In the genomic region with DNA sequence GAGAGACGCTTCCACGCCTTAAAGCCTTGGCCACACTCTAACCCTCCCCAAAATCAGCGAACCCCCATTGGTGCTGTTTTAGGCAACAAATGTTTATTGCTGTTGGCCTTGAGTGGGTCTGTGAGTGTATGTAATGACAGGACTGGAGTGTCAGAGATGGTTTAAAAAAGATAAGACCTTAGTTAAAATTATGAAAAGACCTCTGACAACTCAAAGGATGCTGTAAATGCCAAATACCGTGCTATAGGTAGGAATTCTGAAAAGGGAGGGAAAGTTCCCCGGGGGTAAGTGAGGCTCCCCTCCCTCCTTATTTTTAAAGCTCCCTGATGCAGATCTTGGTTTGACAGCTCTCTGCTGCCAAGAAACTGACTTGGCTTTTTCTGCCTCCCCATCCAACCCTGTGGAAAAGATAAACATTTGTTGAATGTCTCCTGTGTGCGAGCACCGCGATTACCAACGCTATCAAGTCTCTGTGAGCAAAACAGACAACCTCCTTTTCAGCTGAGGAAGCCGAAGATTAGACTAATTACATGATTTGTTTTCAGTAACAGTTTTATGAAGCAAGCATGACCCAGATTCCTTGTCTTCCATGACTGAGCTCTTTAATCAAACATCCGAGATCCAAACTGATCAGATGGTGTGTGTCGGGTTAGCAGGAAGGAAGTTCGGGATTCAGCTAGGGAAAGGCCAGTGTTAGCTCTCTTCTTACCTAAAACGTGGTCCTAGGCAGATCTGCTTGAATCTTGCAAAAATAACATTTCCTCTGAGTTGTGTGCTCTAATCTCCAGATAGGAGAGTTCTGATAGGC, we compare ENCODE assay signal across 8 mouse cellular contexts. TPM values are rescaled to one million over a fixed set of nuclear protein-coding genes. Genes with fewer than 3 reads are reported as not detected.
DNase-seq lines count a peak whose midpoint lies in the region; ATAC-seq and TF ChIP-seq lines count a peak whose summit lies in the region.

No protein-coding gene starts in this region.

- H3K27me3 ChIP-seq in kidney, embryonic 16.5 days (ENCODE audit: insufficient read depth, low read length): no peaks in the 10 kb centered on the region
- no peaks in the 10 kb centered on the region for H3K27me3 ChIP-seq in hindbrain, embryonic 14.5 days (ENCODE audit: control insufficient read depth, insufficient read depth, low read length)
- H3K27me3 ChIP-seq in midbrain, embryonic 12.5 days: no peaks in the 10 kb centered on the region

- H3K9me3 ChIP-seq in kidney, embryonic 16.5 days (ENCODE audit: low read length): no peaks in the 10 kb centered on the region
- no peaks in the 10 kb centered on the region for H3K9me3 ChIP-seq in hindbrain, embryonic 14.5 days (ENCODE audit: control insufficient read depth, low read length)
- no peaks in the 10 kb centered on the region for H3K9me3 ChIP-seq in midbrain, embryonic 12.5 days

- H3K27ac ChIP-seq in kidney, embryonic 16.5 days (ENCODE audit: low read length): peak overlapping the region; percentile 79
- H3K27ac ChIP-seq in hindbrain, embryonic 14.5 days: peak overlapping the region; percentile 89
- peak overlapping the region; percentile 92 for H3K27ac ChIP-seq in midbrain, embryonic 12.5 days (replicated peaks)

- TF ChIP-seq CTCF in brain, embryonic 14.5 days (IDR thresholded peaks at IDR 0.05; ENCODE audit: borderline replicate concordance, extremely low read depth, insufficient read depth, insufficient read length): no peak

- H3K4me1 ChIP-seq in kidney, embryonic 16.5 days (ENCODE audit: insufficient read depth, low read length): peaks cover 15% of the 10 kb centered on the region
- H3K4me1 ChIP-seq in hindbrain, embryonic 14.5 days (replicated peaks; ENCODE audit: control insufficient read depth, insufficient read depth, low read length): peaks cover 22% of the 10 kb centered on the region; the same call in 1 of the 2 replicates
- H3K4me1 ChIP-seq in midbrain, embryonic 12.5 days: peaks cover 10% of the 10 kb centered on the region

- 0 out of 2 replicates have a peak, but pooled peaks cover 9% of the 10 kb centered on the region for H3K36me3 ChIP-seq in kidney, embryonic 16.5 days (ENCODE audit: insufficient read depth, low read length)
- H3K36me3 ChIP-seq in hindbrain, embryonic 14.5 days (replicated peaks; ENCODE audit: control insufficient read depth, insufficient read depth): no peaks in the 10 kb centered on the region
- peaks cover 11% of the 10 kb centered on the region; the same call in 1 of the 2 replicates for H3K36me3 ChIP-seq in midbrain, embryonic 12.5 days

- no peak for ATAC-seq in kidney, embryonic 16.5 days (ENCODE audit: low FRiP score, low TSS enrichment)
- ATAC-seq in hindbrain, embryonic 14.5 days (ENCODE audit: low FRiP score): no peak; the same call in 1 of the 2 replicates
- ATAC-seq in midbrain, embryonic 12.5 days (ENCODE audit: low FRiP score, low read depth): no peak; the same call in none of the 2 replicates

- H3K9ac ChIP-seq in kidney, embryonic 16.5 days (replicated peaks; ENCODE audit: low read length): peak overlapping the region; percentile 90
- peak overlapping the region; percentile 86 for H3K9ac ChIP-seq in hindbrain, embryonic 14.5 days
- peak overlapping the region; percentile 90 for H3K9ac ChIP-seq in midbrain, embryonic 12.5 days (replicated peaks)

- peak overlapping the region; percentile 73 for H3K4me3 ChIP-seq in kidney, embryonic 16.5 days (ENCODE audit: low read length)
- H3K4me3 ChIP-seq in hindbrain, embryonic 14.5 days (replicated peaks; ENCODE audit: low read length): peak overlapping the region; percentile 91
- peak overlapping the region; percentile 94 for H3K4me3 ChIP-seq in midbrain, embryonic 12.5 days

- no peak for DNase-seq in kidney, postnatal 14 days
- DNase-seq in brain, embryonic 14.5 days (ENCODE audit: low read depth): peak; percentile 58
- peak; percentile 40 for DNase-seq in hindbrain, embryonic 14.5 days (ENCODE audit: low spot score)
- DNase-seq in urinary bladder, postnatal 36 days (ENCODE audit: low spot score in 2 of 2): no peak
- DNase-seq in gastrocnemius, postnatal 25 days: no peak
- no peak for DNase-seq in thymus, postnatal 10 days (ENCODE audit: low spot score in 2 of 2)

- no peak for TF ChIP-seq POLR2A in brain, embryonic 14.5 days (IDR thresholded peaks at IDR 0.05; ENCODE audit: borderline replicate concordance, extremely low read depth, insufficient read depth, insufficient read length, poor library complexity, severe bottlenecking)

- WGBS in kidney, embryonic 16.5 days: 1% methylated on average over 14 of the region's 14 CpGs
- WGBS in hindbrain, embryonic 14.5 days: 6% methylated on average over 14 of the region's 14 CpGs
- 9% methylated on average over 14 of the region's 14 CpGs for WGBS in midbrain, embryonic 12.5 days

- H3K4me2 ChIP-seq in kidney, embryonic 16.5 days (replicated peaks; ENCODE audit: low read depth, low read length): peak overlapping the region; percentile 76
- peak overlapping the region; percentile 57 for H3K4me2 ChIP-seq in hindbrain, embryonic 14.5 days (replicated peaks)
- H3K4me2 ChIP-seq in midbrain, embryonic 12.5 days (replicated peaks): peak overlapping the region; percentile 73

RNA-seq across cellular contexts. Expression of a gene that starts 1.4 kb away (rescaled TPM):
- polyA plus RNA-seq in kidney, embryonic 16.5 days (2015; fragmentation: Nextera tagmentation; extraction: Ambion mirVana): 15.3 and 16.8 TPM in 2 replicates
- 121 and 180 TPM in 2 replicates for polyA plus RNA-seq in brain, embryonic 14.5 days (2012; rRNA removed)
- polyA plus RNA-seq in hindbrain, embryonic 14.5 days (2014; fragmentation: Nextera tagmentation; extraction: Ambion mirVana): 300 and 303 TPM in 2 replicates
- polyA plus RNA-seq in midbrain, embryonic 12.5 days (2016; fragmentation: Nextera tagmentation; extraction: Ambion mirVana): 210 and 235 TPM in 2 replicates
- 1 to 10 TPM; 6.8 to 8.4 TPM for total RNA-seq in gastrocnemius, postnatal 25 days (2021)

RNA-seq across cellular contexts. Expression of a gene that starts 12.0 kb away (rescaled TPM):
- polyA plus RNA-seq in kidney, embryonic 16.5 days (2015; fragmentation: Nextera tagmentation; extraction: Ambion mirVana): 73.1 and 78.0 TPM in 2 replicates
- 24.4 and 31.7 TPM in 2 replicates for polyA plus RNA-seq in brain, embryonic 14.5 days (2012; rRNA removed)
- 35.6 and 36.6 TPM in 2 replicates for polyA plus RNA-seq in hindbrain, embryonic 14.5 days (2014; fragmentation: Nextera tagmentation; extraction: Ambion mirVana)
- 58.2 and 59.1 TPM in 2 replicates for polyA plus RNA-seq in midbrain, embryonic 12.5 days (2016; fragmentation: Nextera tagmentation; extraction: Ambion mirVana)
- 10 to 100 TPM; 21.7 to 22.5 TPM for total RNA-seq in gastrocnemius, postnatal 25 days (2021)

RNA-seq across cellular contexts. Expression of a gene that starts 38.5 kb away (rescaled TPM):
- 0.11 and 0.17 TPM in 2 replicates for polyA plus RNA-seq in kidney, embryonic 16.5 days (2015; fragmentation: Nextera tagmentation; extraction: Ambion mirVana)
- polyA plus RNA-seq in brain, embryonic 14.5 days (2012; rRNA removed): 0.96 and 1.1 TPM in 2 replicates
- 0.23 and 0.26 TPM in 2 replicates for polyA plus RNA-seq in hindbrain, embryonic 14.5 days (2014; fragmentation: Nextera tagmentation; extraction: Ambion mirVana)
- polyA plus RNA-seq in midbrain, embryonic 12.5 days (2016; fragmentation: Nextera tagmentation; extraction: Ambion mirVana): 0.17 and 0.33 TPM in 2 replicates
- under 1 TPM; 0.32 to 0.33 TPM for total RNA-seq in gastrocnemius, postnatal 25 days (2021)

Comparison
In these comparisons a context has a peak if more than half of its experiments do, and no peak if none do; other contexts are left out.
1. DNase-seq: peak in brain, embryonic 14.5 days (single experiment) and hindbrain, embryonic 14.5 days (single experiment); none in kidney, postnatal 14 days (single experiment), urinary bladder, postnatal 36 days (0 of 2), gastrocnemius, postnatal 25 days (single experiment) and thymus, postnatal 10 days (0 of 2).
2. Peak in every context shown above with its lines, with median percentiles within 50 percentile points of each other: H3K27ac ChIP-seq, H3K4me2 ChIP-seq, H3K4me3 ChIP-seq and H3K9ac ChIP-seq.